Mouse (Mus musculus) right cerebral cortex, adult 18-20 months (tissue): ENCODE results near the gene Psmd8.
"Not testable (repeated sequence)": the region's sequence is repeated elsewhere in the genome, so short reads cannot be mapped to it uniquely, and the experiment has no call there.

Source experiments
- DNase-seq: peaks from one replicate; pipeline ENCODE4 v3.0.0; 2022; ENCODE audit warnings: mixed read lengths

The Psmd8 gene

DNA sequence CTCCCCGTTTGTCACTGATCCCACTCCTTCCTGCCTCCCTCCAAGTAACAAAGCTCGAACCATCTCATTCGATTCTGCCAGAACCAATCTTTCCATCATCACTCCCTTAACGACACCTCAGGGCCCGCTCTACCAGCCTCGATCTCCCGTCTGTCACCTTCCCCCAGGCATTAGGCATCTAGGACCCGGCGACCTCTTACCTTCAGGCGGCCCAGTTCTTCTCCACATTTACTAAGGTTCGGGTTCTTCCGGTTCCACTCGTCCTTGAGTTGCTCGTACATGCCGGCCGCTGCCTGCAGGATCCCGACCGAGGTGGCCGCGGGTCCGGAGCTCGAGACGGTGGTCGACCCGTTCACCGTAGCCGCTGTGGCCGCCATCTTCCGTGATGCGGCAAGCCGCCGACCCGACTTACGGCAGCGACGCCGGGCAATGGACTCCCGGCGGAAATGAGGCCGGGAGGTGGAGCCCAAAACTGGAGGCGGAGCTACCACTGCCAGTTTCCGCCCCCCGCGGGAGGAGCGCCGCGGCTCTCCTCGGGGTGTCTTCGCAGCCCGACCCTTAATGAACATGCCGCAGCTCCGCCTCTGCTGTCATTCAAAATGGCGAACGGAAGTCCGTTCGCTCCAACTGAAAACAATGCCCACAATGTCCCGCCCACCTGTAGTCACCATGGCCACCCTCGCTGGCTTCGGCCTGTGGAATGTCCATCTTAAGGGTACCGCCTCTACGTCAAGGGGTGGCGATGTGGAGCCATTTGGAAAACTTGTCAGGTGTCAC lies at the start of gene Psmd8:
Gene Psmd8 (minus strand): TSS at position 625 of the 777 bp plus-strand sequence.
- DNase-seq: peak; percentile 97

GRCm38 (mm10) chr7:29228202-29228601 lies 47.7 kb upstream of the Psmd8 start:
- no peak for DNase-seq

- DNase-seq: peak; percentile 36
These were observed 45.0 kb upstream of the Psmd8 start for GRCm38 (mm10) chr7:29225520-29225919.

DNA sequence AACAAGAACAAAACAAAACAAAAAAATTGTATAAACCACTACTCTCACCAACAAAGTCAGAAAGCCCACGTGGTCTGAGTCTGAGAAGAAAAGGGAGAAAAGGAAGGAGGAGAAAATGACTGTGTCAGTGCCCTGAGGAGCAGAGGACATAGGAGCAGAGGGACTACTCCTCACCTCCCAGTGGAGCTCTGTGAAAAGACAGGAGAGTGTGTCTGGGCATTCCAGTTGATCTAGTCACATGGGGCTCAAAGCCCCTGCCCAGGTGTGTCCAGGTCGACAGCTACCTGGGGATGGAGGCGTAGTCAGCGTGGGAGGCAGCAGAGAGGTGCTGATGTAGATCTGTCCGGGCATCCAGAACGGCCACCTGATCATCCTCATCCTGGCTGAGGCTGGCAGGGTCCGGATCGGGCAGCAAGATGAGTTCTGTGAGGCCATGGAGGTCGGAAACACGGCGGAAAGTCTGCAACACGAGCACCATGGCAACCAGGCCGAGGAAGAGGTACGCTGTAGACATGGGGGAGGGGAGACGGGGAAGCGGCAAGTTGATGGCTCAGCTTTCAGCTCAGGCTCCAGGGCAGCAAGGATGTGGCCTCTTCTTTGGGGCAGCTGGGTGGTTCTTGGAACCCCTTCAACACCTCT lies 44.4 kb upstream of the Psmd8 start:
- peak; percentile 41 for DNase-seq

DNA sequence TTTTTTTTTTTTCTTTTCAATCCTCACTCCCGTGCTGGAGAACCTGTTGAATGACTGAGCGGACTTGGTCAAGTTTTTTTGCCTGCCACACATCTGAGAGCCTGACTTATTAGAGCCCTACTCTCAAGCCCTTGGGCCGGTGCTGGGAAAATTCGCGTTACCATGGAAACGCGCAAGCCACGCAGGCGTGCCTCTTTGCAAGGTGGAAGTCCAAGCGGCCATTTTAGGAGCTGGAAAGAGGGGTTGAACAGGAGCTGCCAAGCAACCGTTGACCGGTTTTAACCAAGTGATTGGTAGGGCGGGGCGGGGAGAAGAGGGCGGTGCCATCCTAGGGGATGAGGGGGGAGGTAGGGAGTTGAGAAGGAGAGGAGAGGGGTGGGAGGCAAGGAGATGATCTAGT lies 34.3 kb upstream of the Psmd8 start:
- DNase-seq: no peak

GRCm38 (mm10) chr7:29214236-29214635 lies 33.7 kb upstream of the Psmd8 start:
- no peak for DNase-seq

GRCm38 (mm10) chr7:29213675-29214082 lies 33.2 kb upstream of the Psmd8 start, which contains the start of gene Catsperg1:
Gene Catsperg1 (minus strand): TSS chr7:29214035.
- no peak for DNase-seq

DNA sequence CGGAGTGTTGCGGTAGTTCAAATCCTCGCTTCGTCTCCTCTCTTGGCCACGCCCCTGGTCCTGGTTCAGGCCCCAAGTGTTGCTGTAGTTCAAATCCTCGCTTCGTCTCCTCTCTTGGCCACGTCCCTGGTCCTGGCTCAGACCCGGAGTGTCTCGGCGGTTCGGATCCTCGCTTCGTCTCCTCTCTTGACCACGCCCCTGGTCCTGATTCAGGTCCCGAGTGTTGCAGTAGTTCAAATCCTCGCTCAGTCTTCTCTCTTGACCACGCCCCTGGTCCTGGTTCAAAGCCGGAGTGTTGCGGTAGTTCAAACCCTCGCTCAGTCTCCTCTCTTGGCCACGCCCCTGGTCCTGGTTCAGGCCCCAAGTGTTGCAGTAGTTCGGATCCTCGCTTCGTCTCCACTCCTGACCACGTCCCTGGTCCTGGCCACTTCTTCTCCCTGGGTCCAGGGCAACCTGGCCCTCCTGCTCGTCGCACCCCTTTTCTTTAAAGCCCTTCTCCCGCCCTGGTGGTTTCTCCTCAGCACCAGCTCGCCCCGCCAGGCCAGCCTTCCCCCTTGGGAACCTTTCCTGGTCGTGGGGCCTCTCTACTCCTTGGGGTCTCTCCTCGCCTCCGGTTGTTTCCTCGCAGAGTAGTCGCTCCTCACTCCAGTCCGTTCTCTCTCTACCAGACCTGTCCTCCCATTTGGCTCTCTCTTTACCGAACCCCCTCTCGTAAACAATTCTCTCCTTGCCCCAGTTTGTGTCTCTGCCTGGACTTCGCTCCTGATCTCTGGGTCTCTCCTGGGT lies 32.5 kb upstream of the Psmd8 start:
- not testable (repeated sequence) for DNase-seq

DNA sequence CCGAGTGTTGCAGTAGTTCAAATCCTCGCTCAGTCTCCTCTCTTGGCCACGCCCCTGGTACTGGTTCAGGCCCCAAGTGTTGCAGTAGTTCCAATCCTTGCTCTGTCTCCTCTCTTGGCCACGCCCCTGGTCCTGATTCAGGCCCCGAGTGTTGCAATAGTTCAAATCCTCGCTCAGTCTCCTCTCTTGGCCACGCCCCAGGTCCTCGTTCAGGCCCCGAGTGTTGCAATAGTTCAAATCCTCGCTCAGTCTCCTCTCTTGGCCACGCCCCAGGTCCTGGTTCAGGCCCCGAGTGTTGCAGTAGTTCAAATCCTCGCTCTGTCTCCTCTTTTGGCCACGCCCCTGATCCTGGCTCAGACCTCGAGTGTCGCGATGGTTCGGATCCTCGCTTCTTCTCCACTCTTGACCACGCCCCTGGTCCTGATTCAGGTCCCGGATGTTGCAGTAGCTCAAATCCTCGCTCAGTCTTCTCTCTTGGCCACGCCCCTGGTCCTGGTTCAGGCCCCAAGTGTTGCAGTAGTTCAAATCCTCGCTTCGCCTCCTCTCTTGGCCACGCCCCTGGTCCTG lies 31.8 kb upstream of the Psmd8 start:
- DNase-seq: no peak

DNA sequence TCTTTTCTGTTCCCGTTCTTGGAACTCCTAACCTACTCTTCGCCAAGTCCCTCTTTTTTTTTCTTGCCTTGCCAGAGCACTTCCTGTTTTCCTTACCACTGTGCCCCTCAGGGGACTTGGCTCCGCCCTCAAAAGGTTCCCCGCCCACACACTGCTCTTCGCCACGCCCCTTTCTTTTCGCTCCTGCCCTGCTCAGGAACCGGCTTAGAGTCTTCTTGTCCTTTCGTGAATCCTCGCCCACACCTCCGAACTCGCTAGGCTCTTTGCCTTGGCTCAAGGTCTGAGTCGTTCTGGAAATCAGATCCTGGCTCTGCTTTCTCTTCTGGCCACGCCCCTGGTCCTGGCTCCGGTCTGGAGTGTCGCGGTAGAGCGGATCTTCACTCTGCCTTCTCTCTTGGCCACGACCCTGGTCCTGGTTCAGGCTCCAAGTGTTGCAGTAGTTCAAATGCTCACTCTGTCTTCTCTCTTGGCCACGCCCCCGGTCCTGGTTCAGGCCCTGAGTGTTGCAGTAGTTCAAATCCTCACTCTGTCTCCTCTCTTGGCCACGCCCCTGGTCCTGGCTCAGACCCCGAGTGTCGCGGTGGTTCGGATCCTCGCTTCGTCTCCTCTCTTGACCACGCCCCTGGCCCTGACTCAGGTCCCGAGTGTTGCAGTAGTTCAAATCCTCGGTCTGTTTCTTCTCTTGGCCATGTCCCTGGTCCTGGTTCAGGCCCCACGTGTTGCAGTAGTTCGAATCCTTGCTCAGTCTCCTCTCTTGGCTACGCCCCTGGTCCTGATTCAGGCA lies 31.1 kb upstream of the Psmd8 start:
- no peak for DNase-seq

DNA sequence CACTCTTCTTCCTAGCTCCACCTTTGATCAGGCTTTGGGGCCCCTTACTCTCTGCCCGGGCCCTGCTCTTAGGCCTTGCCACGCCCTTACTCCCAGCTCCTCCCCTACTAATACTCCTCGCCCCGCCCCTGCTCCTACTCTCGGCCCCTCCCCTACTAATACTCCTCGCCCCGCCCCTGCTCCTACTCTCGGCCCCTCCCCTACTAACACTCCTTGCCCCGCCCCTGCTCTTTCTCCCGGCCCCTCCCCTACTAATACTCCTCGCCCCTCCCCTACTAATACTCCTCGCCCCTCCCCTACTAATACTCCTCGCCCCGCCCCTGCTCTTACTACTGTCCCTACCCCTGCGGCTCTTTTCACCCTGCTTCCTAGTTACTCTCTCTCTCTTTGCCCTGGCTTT lies 30.5 kb upstream of the Psmd8 start:
- not testable (repeated sequence) for DNase-seq

- no peak for DNase-seq
These were observed 22.1 kb upstream of the Psmd8 start for GRCm38 (mm10) chr7:29202577-29202976.

DNA sequence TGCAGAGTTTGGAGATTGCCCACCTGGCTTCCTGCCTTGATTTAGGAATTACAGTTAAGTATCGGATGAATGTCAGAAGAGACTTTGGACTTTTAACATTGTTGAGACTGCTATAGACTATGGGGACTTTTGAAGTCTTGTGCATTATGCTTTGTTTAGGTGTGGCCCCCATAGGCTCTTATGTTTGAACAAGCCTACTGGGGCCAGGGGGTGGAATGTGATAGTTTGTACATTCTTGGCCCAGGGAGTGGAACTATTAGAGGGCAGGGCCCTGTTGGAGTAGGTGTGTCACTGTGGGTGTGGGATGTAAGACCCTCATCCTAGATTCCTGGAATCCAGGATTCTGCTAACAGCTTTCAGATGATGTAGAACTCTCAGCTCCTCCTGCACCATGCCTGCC lies 13.7 kb upstream of the Psmd8 start:
- not testable (repeated sequence) for DNase-seq

DNA sequence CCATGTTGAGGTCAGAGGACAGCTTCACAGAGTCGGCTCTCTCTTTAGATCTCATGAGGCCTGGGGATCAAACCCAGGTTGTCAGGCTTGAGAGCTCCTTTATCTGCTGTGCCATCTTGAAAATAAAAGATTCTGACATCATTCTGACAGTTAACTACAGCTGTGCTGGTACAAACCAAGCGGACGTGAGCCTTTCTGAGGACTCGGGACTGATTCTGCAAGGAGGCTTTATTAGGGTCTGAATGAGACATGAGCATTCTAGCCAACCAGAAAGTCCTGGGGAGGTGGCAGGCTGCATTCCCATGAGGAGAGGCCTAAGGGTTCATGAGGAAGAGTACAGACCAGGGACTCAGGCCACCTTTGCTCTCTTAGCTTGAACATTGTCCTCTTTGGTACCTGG lies 822 bp upstream of the Psmd8 start:
- not testable (repeated sequence) for DNase-seq

DNA sequence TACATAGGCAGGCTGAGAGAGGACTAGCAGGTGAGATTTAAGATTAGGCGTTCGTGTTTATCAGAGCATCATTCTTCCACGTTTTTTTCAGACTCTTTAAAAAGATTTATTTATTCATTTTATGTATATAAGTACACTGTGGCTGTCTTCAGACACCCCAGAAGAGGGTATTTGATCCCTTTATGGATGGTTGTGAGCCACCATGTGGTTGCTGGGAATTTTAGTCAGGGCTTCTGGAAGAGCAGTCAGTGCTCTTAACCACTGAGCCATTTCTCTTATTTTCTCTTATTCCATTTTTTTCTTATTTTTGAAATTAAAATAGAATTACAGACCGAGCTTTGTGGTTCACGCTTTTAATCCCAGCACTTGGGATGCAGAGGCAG lies 344 bp upstream of the Psmd8 start:
- DNase-seq: no peak

DNA sequence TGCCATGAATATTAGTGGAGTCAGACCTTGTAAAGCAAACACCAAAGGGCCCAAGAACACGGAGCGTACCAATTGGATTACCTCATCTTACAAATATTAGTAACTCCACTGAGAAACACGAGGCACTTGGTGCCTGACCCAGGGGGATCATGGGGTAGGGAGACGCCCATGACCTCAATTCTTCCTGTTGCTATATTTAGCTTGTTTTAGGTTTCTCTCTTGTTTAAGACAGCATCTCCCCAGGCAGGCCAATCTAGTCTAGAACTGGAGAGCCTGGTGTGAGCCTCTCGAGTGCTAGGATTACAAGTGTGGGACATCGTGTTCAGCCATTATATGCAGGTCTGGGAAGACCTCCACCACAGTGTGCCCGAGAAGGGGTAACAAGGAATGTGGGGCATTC lies 1.2 kb downstream of the Psmd8 start:
- DNase-seq: no peak

DNA sequence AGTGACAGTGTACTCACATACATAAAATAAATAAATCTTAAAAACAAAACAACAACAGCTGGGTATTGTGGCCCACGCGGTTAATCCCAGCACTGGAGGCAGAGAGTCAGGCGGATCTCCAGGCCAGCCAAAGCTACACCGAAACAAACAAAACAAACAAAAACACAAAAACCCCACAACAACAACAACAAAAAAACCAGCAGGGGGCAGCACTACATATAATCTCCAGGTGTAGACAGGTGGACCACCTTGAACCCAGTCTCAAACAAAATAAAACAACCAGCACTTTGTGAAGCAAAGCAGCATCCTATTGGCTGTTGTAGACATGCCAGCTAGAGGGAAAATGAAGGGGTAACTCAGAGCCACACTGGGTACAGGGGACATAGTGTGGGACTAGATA lies 2.4 kb downstream of the Psmd8 start:
- no peak for DNase-seq

DNA sequence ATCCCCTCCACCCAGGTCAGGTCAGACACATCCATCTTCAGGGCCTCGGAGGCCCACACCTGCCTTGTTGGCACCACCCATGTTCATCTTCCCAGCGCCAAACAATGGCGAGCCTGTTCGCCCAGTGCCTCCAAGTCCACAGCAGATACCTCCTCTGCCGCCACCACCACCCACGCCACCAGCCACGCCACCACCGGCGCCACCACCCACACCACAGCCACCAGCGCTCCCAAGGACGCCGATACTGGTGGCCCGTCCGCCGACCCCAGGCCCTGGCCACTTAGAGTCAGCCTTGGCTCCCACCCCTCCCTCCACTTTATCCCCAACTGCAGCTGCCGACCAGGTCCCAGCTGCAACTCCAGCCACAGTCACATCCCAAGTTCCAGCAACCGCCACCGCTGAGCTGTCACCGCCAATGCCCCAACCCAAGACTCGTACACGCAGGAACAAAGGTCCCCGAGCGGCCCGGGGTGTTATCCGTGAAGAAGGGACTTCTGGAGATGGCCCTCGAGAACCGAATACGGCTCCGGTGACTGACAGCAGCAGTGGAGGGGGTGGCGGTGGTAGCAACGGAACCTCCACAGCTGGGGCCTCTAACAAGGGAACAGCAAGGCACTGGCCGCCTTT lies 8.0 kb downstream of the Psmd8 start:
- DNase-seq: no peak

- no peak for DNase-seq
These were observed 8.9 kb downstream of the Psmd8 start for GRCm38 (mm10) chr7:29171562-29172097.

DNA sequence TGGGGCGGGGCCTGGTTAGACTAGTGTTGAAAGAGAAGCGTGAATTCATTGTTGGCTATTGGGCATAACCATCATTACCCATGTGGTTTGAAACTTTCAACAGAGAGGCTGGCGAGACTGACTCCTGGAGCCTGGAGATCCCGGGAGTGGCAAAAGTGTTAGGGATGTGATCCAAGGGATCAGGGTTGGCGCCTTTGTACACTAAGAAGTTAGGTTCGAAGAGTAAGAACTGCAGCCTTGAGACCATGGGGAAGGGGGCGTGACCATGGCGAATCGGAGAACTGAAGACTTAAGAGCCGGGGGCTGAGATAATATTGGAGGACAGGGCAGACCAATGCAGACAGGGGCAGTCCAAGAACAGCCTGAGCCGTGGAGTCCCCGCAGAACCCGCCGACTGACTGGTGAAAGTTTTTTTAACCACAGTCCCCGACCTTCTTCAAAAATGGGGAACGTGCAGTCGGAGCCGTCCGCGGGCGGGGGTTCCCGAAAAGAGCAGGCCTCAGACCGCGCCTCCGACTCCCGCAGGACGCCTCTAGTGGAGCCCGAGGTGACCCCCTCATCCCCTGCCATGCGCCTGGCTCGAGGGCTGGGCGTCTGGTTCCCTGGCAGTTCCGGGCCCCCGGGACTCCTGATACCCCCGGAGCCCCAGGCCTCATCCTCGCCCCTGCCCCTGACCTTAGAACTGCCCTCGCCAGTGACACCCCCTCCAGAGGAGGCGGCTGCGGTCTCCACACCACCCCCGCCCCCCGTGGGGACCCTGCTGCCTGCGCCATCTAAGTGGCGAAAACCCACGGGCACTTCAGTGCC lies 9.5 kb downstream of the Psmd8 start:
- no peak for DNase-seq
